Mouse (Mus musculus): ENCODE results near the gene Bean1.
"Not testable (repeated sequence)": the region's sequence is repeated elsewhere in the genome, so short reads cannot be mapped to it uniquely, and the experiment has no call there.

Gene Bean1

GRCm38 (mm10) chr8:104242038-104242644 lies 71.9 kb downstream of the Bean1 start:
- DNase-seq (ENCODE audit: low spot score in 2 of 2) = no peak

GRCm38 (mm10) chr8:104246621-104247020 lies 76.4 kb downstream of the Bean1 start:
- no peak for DNase-seq (ENCODE audit: low spot score in 2 of 2)

GRCm38 (mm10) chr8:104247054-104247907 lies 77.0 kb downstream of the Bean1 start:
- peak in 1 of 2 experiments; percentile 43 for DNase-seq (ENCODE audit: low spot score in 2 of 2)

GRCm38 (mm10) chr8:104247908-104248275 lies 77.7 kb downstream of the Bean1 start:
- DNase-seq (ENCODE audit: low spot score in 2 of 2) = no peak

- DNase-seq (ENCODE audit: low spot score in 2 of 2) = peak; percentile 84 to 87
Measured at GRCm38 (mm10) chr8:104248276-104248675, 78.0 kb downstream of the Bean1 start, which contains the start of gene Tk2. Gene Tk2, minus strand, starts transcription at chr8:104248558.

GRCm38 (mm10) chr8:104249442-104249996 lies 79.3 kb downstream of the Bean1 start:
- peak in 1 of 2 experiments; percentile 11 for DNase-seq (ENCODE audit: low spot score in 2 of 2)

GRCm38 (mm10) chr8:104250439-104251367 lies 80.5 kb downstream of the Bean1 start, which contains the start of gene Cklf:
Gene Cklf, plus strand, starts transcription at chr8:104250861.
- DNase-seq (ENCODE audit: low spot score in 2 of 2) = peak; percentile 71 to 81

GRCm38 (mm10) chr8:104251461-104251860 lies 81.2 kb downstream of the Bean1 start:
- DNase-seq (ENCODE audit: low spot score in 2 of 2) = no peak

GRCm38 (mm10) chr8:104253016-104253415 lies 82.8 kb downstream of the Bean1 start:
- no peak for DNase-seq (ENCODE audit: low spot score in 2 of 2)

GRCm38 (mm10) chr8:104261802-104262201 lies 91.6 kb downstream of the Bean1 start:
- DNase-seq (ENCODE audit: low spot score in 2 of 2) = not testable (repeated sequence)

GRCm38 (mm10) chr8:104264271-104264935 lies 94.2 kb downstream of the Bean1 start:
- DNase-seq (ENCODE audit: low spot score in 2 of 2) = not testable (repeated sequence)

- DNase-seq (ENCODE audit: low spot score in 2 of 2) = no peak
Measured at GRCm38 (mm10) chr8:104268368-104268767, 98.1 kb downstream of the Bean1 start.
